Mouse (Mus musculus) heart, adult 18-20 months (tissue): ENCODE results near the gene Dcun1d2. TPM values are rescaled to one million over a fixed set of nuclear protein-coding genes. Genes with fewer than 3 reads are reported as not detected.

Experiments
- DNase-seq, 2 experiments: peaks; one replicate each; pipeline ENCODE4 v3.0.0; 2021 to 2022; ENCODE audit warnings: mixed read lengths in 1 of 2
- total RNA-seq, 2 experiments: library from RNA; stranded (reverse); gene quantifications; 2 replicates each; pipeline ENCODE4 v1.2.3; 2021

The Dcun1d2 gene
- total RNA-seq, 2 experiments from 2014 or later: 64.4 to 68.7 TPM

DNA sequence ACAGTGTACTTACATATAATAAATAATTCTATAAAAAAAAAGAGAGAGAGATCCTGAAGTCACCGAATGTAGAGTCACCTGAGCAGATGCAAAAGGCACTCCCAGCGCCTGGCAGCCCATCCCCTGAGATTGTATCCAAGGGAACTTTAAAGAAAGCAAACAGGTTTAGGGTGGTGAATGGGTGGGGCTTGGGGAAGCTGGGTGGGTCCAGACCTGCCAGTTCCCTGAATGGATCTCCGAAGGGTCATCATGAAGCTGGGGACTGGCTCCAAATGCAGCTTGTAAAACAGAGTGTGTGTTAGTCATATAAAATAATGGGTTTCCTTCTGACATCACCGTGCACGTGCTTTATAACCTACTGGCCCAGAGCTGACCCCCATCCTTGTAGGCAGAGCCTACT is 81.6 kb downstream of the Dcun1d2 start:
- no peak for DNase-seq

Other genes with a start within 250 kb of the Dcun1d2 start
- gene Proz, start 227.2 kb downstream of the Dcun1d2 start, total RNA-seq: not detected
- gene Pcid2, start 182.7 kb downstream of the Dcun1d2 start, total RNA-seq: 10 to 100 TPM; 10.4 to 10.6 TPM
- 10 to 100 TPM; 80.1 to 85.0 TPM for gene Cul4a, start 182.5 kb downstream of the Dcun1d2 start, total RNA-seq
- 100 to 1,000 TPM; 405 to 445 TPM for gene Lamp1, start 129.0 kb downstream of the Dcun1d2 start, total RNA-seq
- 1 to 10 TPM; 4.9 to 5.1 TPM for gene Grtp1, start 87.5 kb downstream of the Dcun1d2 start, total RNA-seq
- 100 to 1,000 TPM; 577 to 637 TPM for gene Adprhl1, start 34.0 kb downstream of the Dcun1d2 start, total RNA-seq
- 10 to 100 TPM; 27.4 to 28.2 TPM for gene Tmco3, start 59 bp upstream of the Dcun1d2 start, total RNA-seq
- gene Tfdp1, start 50.6 kb upstream of the Dcun1d2 start, total RNA-seq: 10 to 100 TPM; 35.2 to 38.1 TPM
- under 1 TPM in 1 of 2 experiments, not detected in 1; 0.44 TPM for gene Atp4b, start 108.7 kb upstream of the Dcun1d2 start, total RNA-seq
- gene Grk1, start 117.0 kb upstream of the Dcun1d2 start, total RNA-seq: not detected
- 1 to 10 TPM; 5.4 to 6.7 TPM for gene Tmem255b, start 147.1 kb upstream of the Dcun1d2 start, total RNA-seq
- gene Gas6, start 206.4 kb upstream of the Dcun1d2 start, total RNA-seq: 100 to 1,000 TPM; 115 to 123 TPM